Mouse (Mus musculus): ENCODE measurements at regions not wholly inside any gene's neighbourhood (a gene's known extent, or its start where the extent isn't known, plus 50 kb on each side); places are given as distances from the start of the nearest gene placed in this dataset.

GRCm38 (mm10) chr3:64987665-64988064, 121.5 kb upstream of the Kcnab1 start:
- Histone ChIP-seq H3K4me1 (ENCODE audit: control insufficient read depth in 2 of 2, insufficient read depth in 2 of 2, low read length in 2 of 2) (no peaks in the 10 kb centered on the region), H3K36me3 (ENCODE audit: control insufficient read depth, insufficient read depth, low read length) (no peaks in the 10 kb centered on the region), H3K9me3 (ENCODE audit: control insufficient read depth, low read length) (no peaks in the 10 kb centered on the region), H3K4me3 (ENCODE audit: control insufficient read depth in 1 of 2, insufficient read depth in 1 of 2, low read depth in 1 of 2, low read length in 2 of 2) (no peak overlapping the region), H3K9ac (ENCODE audit: low read length) (no peak overlapping the region), H3K4me2 (ENCODE audit: low read length) (no peak overlapping the region), H3K27me3 (ENCODE audit: control insufficient read depth, insufficient read depth, low read length) (no peaks in the 10 kb centered on the region), H3K27ac (replicated peaks in 1 of 2; ENCODE audit: control insufficient read depth in 1 of 2, insufficient read depth in 1 of 2, low read depth in 2 of 2, low read length in 2 of 2) (no peak overlapping the region)
- WGBS, result 55% methylated on average over 1 of the region's 1 CpGs
- no peak for ATAC-seq (ENCODE audit: insufficient number of reproducible peaks, insufficient read depth, low FRiP score, low read depth)

DNA sequence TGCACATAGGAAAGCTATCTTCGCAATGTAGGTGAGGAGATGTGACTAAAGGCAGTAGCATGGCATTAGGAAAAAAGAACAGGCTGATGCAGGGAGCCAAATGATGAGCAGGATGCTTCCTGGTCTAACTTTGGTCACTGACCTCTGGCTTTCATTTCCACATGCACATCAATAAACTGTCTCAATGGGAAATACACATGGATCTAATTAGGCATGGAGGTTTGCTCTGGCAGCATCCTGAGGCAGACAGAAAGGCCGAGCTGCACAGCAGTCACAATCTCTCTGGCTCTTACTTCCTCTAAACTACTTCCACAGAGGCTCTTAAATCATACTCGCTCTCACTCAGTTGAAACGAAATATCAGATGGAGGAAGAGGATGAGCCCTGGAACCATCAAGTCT, 112.7 kb upstream of the Kcnab1 start:
- H3K27ac ChIP-seq (replicated peaks in 1 of 2; ENCODE audit: control insufficient read depth in 1 of 2, insufficient read depth in 1 of 2, low read depth in 2 of 2, low read length in 2 of 2), result no peak overlapping the region
- no peaks in the 10 kb centered on the region for H3K4me1 ChIP-seq (ENCODE audit: control insufficient read depth in 2 of 2, insufficient read depth in 2 of 2, low read length in 2 of 2)
- H3K4me2 ChIP-seq (ENCODE audit: low read length), result no peak overlapping the region
- no peaks in the 10 kb centered on the region for H3K27me3 ChIP-seq (ENCODE audit: control insufficient read depth, insufficient read depth, low read length)
- H3K36me3 ChIP-seq (ENCODE audit: control insufficient read depth, insufficient read depth, low read length), result no peaks in the 10 kb centered on the region
- no peak overlapping the region for H3K4me3 ChIP-seq (ENCODE audit: control insufficient read depth in 1 of 2, insufficient read depth in 1 of 2, low read depth in 1 of 2, low read length in 2 of 2)
- 79% methylated on average over 4 of the region's 4 CpGs for WGBS
- H3K9me3 ChIP-seq (ENCODE audit: control insufficient read depth, low read length), result no peaks in the 10 kb centered on the region
- no peak overlapping the region for H3K9ac ChIP-seq (ENCODE audit: low read length)
- ATAC-seq (ENCODE audit: insufficient number of reproducible peaks, insufficient read depth, low FRiP score, low read depth), result no peak

DNA sequence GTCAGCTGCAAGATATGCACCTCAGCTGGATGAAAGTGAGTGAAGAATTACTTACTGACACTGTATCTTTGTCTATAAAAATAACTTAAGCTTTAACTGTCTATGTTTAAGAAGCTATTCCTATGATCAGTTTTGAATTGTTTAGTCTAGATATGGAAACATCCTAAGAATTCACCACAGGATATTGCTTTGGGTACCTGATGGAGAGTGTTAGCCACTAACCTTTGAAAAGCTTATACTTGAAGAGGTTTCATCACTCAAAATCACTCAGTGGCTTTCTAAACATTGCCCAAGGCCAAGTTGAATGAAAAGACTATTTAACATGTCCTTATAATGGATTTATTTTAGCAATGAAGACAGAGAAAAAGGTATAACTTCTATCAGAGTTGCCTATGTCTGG, 111.6 kb upstream of the Kcnab1 start:
- Histone ChIP-seq H3K9me3 (ENCODE audit: control insufficient read depth, low read length) (no peaks in the 10 kb centered on the region), H3K4me3 (ENCODE audit: control insufficient read depth in 1 of 2, insufficient read depth in 1 of 2, low read depth in 1 of 2, low read length in 2 of 2) (no peak overlapping the region), H3K36me3 (ENCODE audit: control insufficient read depth, insufficient read depth, low read length) (no peaks in the 10 kb centered on the region), H3K4me1 (ENCODE audit: control insufficient read depth in 2 of 2, insufficient read depth in 2 of 2, low read length in 2 of 2) (no peaks in the 10 kb centered on the region), H3K27me3 (ENCODE audit: control insufficient read depth, insufficient read depth, low read length) (no peaks in the 10 kb centered on the region), H3K4me2 (ENCODE audit: low read length) (no peak overlapping the region), H3K9ac (ENCODE audit: low read length) (no peak overlapping the region), H3K27ac (replicated peaks in 1 of 2; ENCODE audit: control insufficient read depth in 1 of 2, insufficient read depth in 1 of 2, low read depth in 2 of 2, low read length in 2 of 2) (no peak overlapping the region)
- no peak for ATAC-seq (ENCODE audit: insufficient number of reproducible peaks, insufficient read depth, low FRiP score, low read depth)

DNA sequence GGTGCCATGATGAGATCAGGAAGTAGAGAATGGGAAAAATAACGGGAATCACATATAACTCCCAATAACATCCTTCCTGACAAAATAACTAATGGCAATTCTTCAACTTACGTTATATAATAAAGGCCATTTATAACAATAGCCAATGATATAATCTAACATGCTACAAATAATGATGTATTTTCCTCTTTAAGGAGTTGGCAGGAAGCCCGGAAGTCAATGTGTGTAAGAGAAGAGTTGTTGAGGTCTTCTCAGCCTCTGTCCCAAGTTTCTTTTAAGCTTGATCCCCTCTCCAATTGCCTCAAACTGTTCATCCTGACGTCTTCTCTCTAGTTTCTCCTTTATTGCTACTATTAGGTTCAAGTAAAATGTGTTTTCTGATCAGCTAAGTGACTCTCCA, 108.1 kb upstream of the Kcnab1 start:
- no peak overlapping the region for H3K27ac ChIP-seq (replicated peaks in 1 of 2; ENCODE audit: control insufficient read depth in 1 of 2, insufficient read depth in 1 of 2, low read depth in 2 of 2, low read length in 2 of 2)
- H3K4me3 ChIP-seq (ENCODE audit: control insufficient read depth in 1 of 2, insufficient read depth in 1 of 2, low read depth in 1 of 2, low read length in 2 of 2), result no peak overlapping the region
- no peak overlapping the region for H3K4me2 ChIP-seq (ENCODE audit: low read length)
- no peak overlapping the region for H3K9ac ChIP-seq (ENCODE audit: low read length)
- H3K36me3 ChIP-seq (ENCODE audit: control insufficient read depth, insufficient read depth, low read length), result no peaks in the 10 kb centered on the region
- H3K9me3 ChIP-seq (ENCODE audit: control insufficient read depth, low read length), result no peaks in the 10 kb centered on the region
- 64% methylated on average over 4 of the region's 4 CpGs for WGBS
- no peak for ATAC-seq (ENCODE audit: insufficient number of reproducible peaks, insufficient read depth, low FRiP score, low read depth)
- H3K27me3 ChIP-seq (ENCODE audit: control insufficient read depth, insufficient read depth, low read length), result no peaks in the 10 kb centered on the region
- H3K4me1 ChIP-seq (ENCODE audit: control insufficient read depth in 2 of 2, insufficient read depth in 2 of 2, low read length in 2 of 2), result no peaks in the 10 kb centered on the region

DNA sequence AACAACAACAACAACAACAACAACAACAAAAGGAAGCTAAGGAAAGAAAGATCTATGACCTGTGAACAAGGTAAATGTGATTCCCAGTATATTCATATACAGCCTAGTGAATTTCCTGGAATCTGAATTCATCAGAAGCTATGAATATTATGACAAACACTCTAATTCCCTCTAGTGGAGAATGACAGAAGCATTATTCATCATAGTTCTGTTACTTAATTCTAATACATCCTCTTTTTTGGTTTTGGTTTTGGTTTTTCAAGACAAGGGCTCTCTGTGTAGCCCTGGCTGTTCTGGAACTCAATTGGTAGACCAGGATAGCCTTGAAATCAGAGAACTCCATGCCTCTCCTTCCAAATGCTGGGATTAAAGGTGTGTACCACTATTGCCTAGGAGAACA, 106.6 kb upstream of the Kcnab1 start:
- Histone ChIP-seq H3K36me3 (ENCODE audit: control insufficient read depth, insufficient read depth, low read length) (no peaks in the 10 kb centered on the region), H3K27ac (replicated peaks in 1 of 2; ENCODE audit: control insufficient read depth in 1 of 2, insufficient read depth in 1 of 2, low read depth in 2 of 2, low read length in 2 of 2) (no peak overlapping the region), H3K9ac (ENCODE audit: low read length) (no peak overlapping the region), H3K4me1 (ENCODE audit: control insufficient read depth in 2 of 2, insufficient read depth in 2 of 2, low read length in 2 of 2) (no peaks in the 10 kb centered on the region), H3K9me3 (ENCODE audit: control insufficient read depth, low read length) (no peaks in the 10 kb centered on the region), H3K4me3 (ENCODE audit: control insufficient read depth in 1 of 2, insufficient read depth in 1 of 2, low read depth in 1 of 2, low read length in 2 of 2) (no peak overlapping the region), H3K4me2 (ENCODE audit: low read length) (no peak overlapping the region), H3K27me3 (ENCODE audit: control insufficient read depth, insufficient read depth, low read length) (no peaks in the 10 kb centered on the region)
- ATAC-seq (ENCODE audit: insufficient number of reproducible peaks, insufficient read depth, low FRiP score, low read depth), result no peak

DNA sequence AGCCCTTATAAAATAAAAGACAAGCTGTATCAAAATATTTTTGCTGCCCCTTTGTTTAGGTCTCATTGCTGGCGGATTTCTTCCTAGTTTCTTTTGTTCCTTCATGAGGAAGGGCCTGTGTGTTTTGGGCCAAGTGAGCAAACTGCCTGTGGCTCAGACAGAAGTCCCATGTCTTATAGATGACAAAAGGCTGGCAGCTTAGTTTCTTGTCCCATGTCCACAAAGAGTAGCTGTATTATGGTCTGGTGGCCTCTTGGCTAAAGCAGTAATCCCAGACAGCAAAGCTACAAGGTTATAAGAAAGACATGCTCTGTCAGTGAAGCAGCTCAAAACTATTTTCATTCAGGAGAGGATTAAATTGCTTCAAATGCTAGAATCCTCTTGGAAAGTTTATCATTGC, 103.1 kb upstream of the Kcnab1 start:
- Histone ChIP-seq H3K4me3 (ENCODE audit: control insufficient read depth in 1 of 2, insufficient read depth in 1 of 2, low read depth in 1 of 2, low read length in 2 of 2) (no peak overlapping the region), H3K27me3 (ENCODE audit: control insufficient read depth, insufficient read depth, low read length) (no peaks in the 10 kb centered on the region), H3K4me1 (ENCODE audit: control insufficient read depth in 2 of 2, insufficient read depth in 2 of 2, low read length in 2 of 2) (no peaks in the 10 kb centered on the region), H3K9ac (ENCODE audit: low read length) (no peak overlapping the region), H3K36me3 (ENCODE audit: control insufficient read depth, insufficient read depth, low read length) (no peaks in the 10 kb centered on the region), H3K4me2 (ENCODE audit: low read length) (no peak overlapping the region), H3K9me3 (ENCODE audit: control insufficient read depth, low read length) (no peaks in the 10 kb centered on the region), H3K27ac (replicated peaks in 1 of 2; ENCODE audit: control insufficient read depth in 1 of 2, insufficient read depth in 1 of 2, low read depth in 2 of 2, low read length in 2 of 2) (no peak overlapping the region)
- 79% methylated on average over 1 of the region's 1 CpGs for WGBS
- no peak for ATAC-seq (ENCODE audit: insufficient number of reproducible peaks, insufficient read depth, low FRiP score, low read depth)

GRCm38 (mm10) chr3:65006565-65006964, 102.6 kb upstream of the Kcnab1 start:
- no peak for ATAC-seq (ENCODE audit: insufficient number of reproducible peaks, insufficient read depth, low FRiP score, low read depth)
- H3K4me1 ChIP-seq (ENCODE audit: control insufficient read depth in 2 of 2, insufficient read depth in 2 of 2, low read length in 2 of 2), result no peaks in the 10 kb centered on the region
- H3K27me3 ChIP-seq (ENCODE audit: control insufficient read depth, insufficient read depth, low read length), result no peaks in the 10 kb centered on the region
- 51% methylated on average over 3 of the region's 3 CpGs for WGBS
- H3K9ac ChIP-seq (ENCODE audit: low read length), result no peak overlapping the region
- H3K36me3 ChIP-seq (ENCODE audit: control insufficient read depth, insufficient read depth, low read length), result no peaks in the 10 kb centered on the region
- no peak overlapping the region for H3K27ac ChIP-seq (replicated peaks in 1 of 2; ENCODE audit: control insufficient read depth in 1 of 2, insufficient read depth in 1 of 2, low read depth in 2 of 2, low read length in 2 of 2)
- no peaks in the 10 kb centered on the region for H3K9me3 ChIP-seq (ENCODE audit: control insufficient read depth, low read length)
- no peak overlapping the region for H3K4me2 ChIP-seq (ENCODE audit: low read length)
- H3K4me3 ChIP-seq (ENCODE audit: control insufficient read depth in 1 of 2, insufficient read depth in 1 of 2, low read depth in 1 of 2, low read length in 2 of 2), result no peak overlapping the region

GRCm38 (mm10) chr3:65023876-65024275, 85.3 kb upstream of the Kcnab1 start:
- no peaks in the 10 kb centered on the region for H3K4me1 ChIP-seq (ENCODE audit: control insufficient read depth in 2 of 2, insufficient read depth in 2 of 2, low read length in 2 of 2)
- no peak overlapping the region for H3K4me3 ChIP-seq (ENCODE audit: control insufficient read depth in 1 of 2, insufficient read depth in 1 of 2, low read depth in 1 of 2, low read length in 2 of 2)
- no peaks in the 10 kb centered on the region for H3K36me3 ChIP-seq (ENCODE audit: control insufficient read depth, insufficient read depth, low read length)
- H3K9ac ChIP-seq (ENCODE audit: low read length), result no peak overlapping the region
- no peaks in the 10 kb centered on the region for H3K27me3 ChIP-seq (ENCODE audit: control insufficient read depth, insufficient read depth, low read length)
- no peak overlapping the region for H3K4me2 ChIP-seq (ENCODE audit: low read length)
- no peak overlapping the region for H3K27ac ChIP-seq (replicated peaks in 1 of 2; ENCODE audit: control insufficient read depth in 1 of 2, insufficient read depth in 1 of 2, low read depth in 2 of 2, low read length in 2 of 2)
- WGBS, result 62% methylated on average over 2 of the region's 2 CpGs
- no peaks in the 10 kb centered on the region for H3K9me3 ChIP-seq (ENCODE audit: control insufficient read depth, low read length)
- ATAC-seq (ENCODE audit: insufficient number of reproducible peaks, insufficient read depth, low FRiP score, low read depth), result no peak
